Mouse (Mus musculus): ENCODE measurements around the gene Taf1.
A peak's percentile ranks its signal among the peaks of the same experiment; 100 is the strongest.

The Taf1 gene

GRCm38 (mm10) chrX:101532347-101533221 is at the start of gene Taf1:
Gene Taf1 (plus strand): TSS chrX:101532734.
- DNase-seq (ENCODE audit: low spot score): peak; percentile 98

GRCm38 (mm10) chrX:101486487-101487152 is 45.9 kb upstream of the Taf1 start:
- DNase-seq (ENCODE audit: low spot score): peak; percentile 81

GRCm38 (mm10) chrX:101504636-101505035 is 27.9 kb upstream of the Taf1 start:
- DNase-seq (ENCODE audit: low spot score): peak; percentile 30

- peak; percentile 35 for DNase-seq (ENCODE audit: low spot score)
Observed at GRCm38 (mm10) chrX:101515710-101516109, 16.8 kb upstream of the Taf1 start.

- DNase-seq (ENCODE audit: low spot score): no peak
Observed at GRCm38 (mm10) chrX:101518006-101518405, 14.5 kb upstream of the Taf1 start.

- DNase-seq (ENCODE audit: low spot score): no peak
Observed at GRCm38 (mm10) chrX:101522027-101522426, 10.5 kb upstream of the Taf1 start.

- DNase-seq (ENCODE audit: low spot score): peak; percentile 73
Observed at GRCm38 (mm10) chrX:101527356-101527755, 5.2 kb upstream of the Taf1 start.

GRCm38 (mm10) chrX:101585455-101585854 is 52.9 kb downstream of the Taf1 start:
- no peak for DNase-seq (ENCODE audit: low spot score)

GRCm38 (mm10) chrX:101616183-101616582 is 83.6 kb downstream of the Taf1 start:
- no peak for DNase-seq (ENCODE audit: low spot score)

- no peak for DNase-seq (ENCODE audit: low spot score)
Observed at GRCm38 (mm10) chrX:101617889-101618288, 85.4 kb downstream of the Taf1 start.

GRCm38 (mm10) chrX:101620317-101620716 is 87.8 kb downstream of the Taf1 start:
- no peak for DNase-seq (ENCODE audit: low spot score)

- no peak for DNase-seq (ENCODE audit: low spot score)
Observed at GRCm38 (mm10) chrX:101622539-101622938, 90.0 kb downstream of the Taf1 start.

- no peak for DNase-seq (ENCODE audit: low spot score)
Observed at GRCm38 (mm10) chrX:101636821-101637525, 104.4 kb downstream of the Taf1 start.

- no peak for DNase-seq (ENCODE audit: low spot score)
Observed at GRCm38 (mm10) chrX:101638856-101639255, 106.3 kb downstream of the Taf1 start.

GRCm38 (mm10) chrX:101639306-101639705 is 106.8 kb downstream of the Taf1 start:
- no peak for DNase-seq (ENCODE audit: low spot score)

- peak; percentile 97 for DNase-seq (ENCODE audit: low spot score)
Observed at GRCm38 (mm10) chrX:101639741-101640166, 107.2 kb downstream of the Taf1 start, which contains the start of gene Ogt. Gene Ogt (plus strand): TSS chrX:101640060.

- DNase-seq (ENCODE audit: low spot score): peak; percentile 50
Observed at GRCm38 (mm10) chrX:101640194-101641160, 107.9 kb downstream of the Taf1 start.

- peak; percentile 39 for DNase-seq (ENCODE audit: low spot score)
Observed at GRCm38 (mm10) chrX:101641161-101641530, 108.6 kb downstream of the Taf1 start.

- DNase-seq (ENCODE audit: low spot score): no peak
Observed at GRCm38 (mm10) chrX:101642091-101642490, 109.6 kb downstream of the Taf1 start.

GRCm38 (mm10) chrX:101645286-101645685 is 112.8 kb downstream of the Taf1 start:
- DNase-seq (ENCODE audit: low spot score): no peak

- DNase-seq (ENCODE audit: low spot score): no peak
Observed at GRCm38 (mm10) chrX:101646621-101647020, 114.1 kb downstream of the Taf1 start.

Data from adipocyte (in vitro differentiated cells).